Mouse (Mus musculus) small intestine, adult 2 months (tissue): ENCODE results near the gene Rusc2.
A peak's percentile ranks its signal among the peaks of the same experiment; 100 is the strongest.

Source experiments
- CTCF ChIP-seq: fragments of 200-500 bp; IDR thresholded peaks from 2 replicates; pipeline ENCODE4 v1.5.1; 2012; ENCODE audit warnings: low read depth, mild to moderate bottlenecking, control low read depth, inconsistent platforms, low read length, moderate library complexity, mixed read lengths; ENCODE audit not compliant: insufficient replicate concordance, insufficient read length; ENCODE audit errors: extremely low read depth
- POLR2A ChIP-seq: fragments of 200-500 bp; IDR thresholded peaks from 2 replicates; pipeline ENCODE4 v1.6.1; 2012; ENCODE audit warnings: low read depth, mild to moderate bottlenecking, control low read depth, inconsistent platforms, low read length, moderate library complexity

DNA sequence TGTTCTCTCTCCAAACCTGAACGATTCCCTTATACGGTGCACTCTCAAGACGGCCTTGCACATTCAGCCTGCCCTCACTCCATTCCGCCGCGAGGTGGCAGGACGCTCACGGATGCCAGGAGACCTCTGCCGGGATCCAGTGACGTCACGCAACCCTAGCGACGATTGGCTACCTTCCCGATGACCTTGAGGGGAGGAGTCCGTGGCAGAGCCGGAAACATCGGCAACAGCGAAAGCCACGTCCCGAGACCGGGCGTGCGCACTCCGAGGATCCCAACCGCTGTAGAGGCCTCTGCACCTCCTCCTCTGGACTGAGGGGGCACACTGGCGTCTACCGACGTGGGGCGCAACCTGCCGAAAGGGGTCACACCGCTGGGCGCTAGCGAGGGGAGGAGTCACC, 60.3 kb downstream of the Rusc2 start:
- peak; percentile 91 for TF ChIP-seq CTCF
- peak; percentile 98 for TF ChIP-seq POLR2A
